Mouse (Mus musculus) brain, embryonic 14.5 days (tissue): ENCODE results near the gene Hectd4.

ENCODE experiments used
- CTCF ChIP-seq: fragments of 200-500 bp; IDR thresholded peaks from 2 replicates; pipeline ENCODE4 v1.5.1; 2012; ENCODE audit warnings: inconsistent platforms, mild to moderate bottlenecking, moderate library complexity, borderline replicate concordance; ENCODE audit not compliant: insufficient read depth, insufficient read length; ENCODE audit errors: extremely low read depth
- POLR2A ChIP-seq: fragments of 200-500 bp; IDR thresholded peaks from 2 replicates; pipeline ENCODE4 v1.6.1; 2012; ENCODE audit warnings: mild to moderate bottlenecking, inconsistent platforms, borderline replicate concordance; ENCODE audit not compliant: poor library complexity, insufficient read depth, insufficient read length, severe bottlenecking; ENCODE audit errors: extremely low read depth

DNA sequence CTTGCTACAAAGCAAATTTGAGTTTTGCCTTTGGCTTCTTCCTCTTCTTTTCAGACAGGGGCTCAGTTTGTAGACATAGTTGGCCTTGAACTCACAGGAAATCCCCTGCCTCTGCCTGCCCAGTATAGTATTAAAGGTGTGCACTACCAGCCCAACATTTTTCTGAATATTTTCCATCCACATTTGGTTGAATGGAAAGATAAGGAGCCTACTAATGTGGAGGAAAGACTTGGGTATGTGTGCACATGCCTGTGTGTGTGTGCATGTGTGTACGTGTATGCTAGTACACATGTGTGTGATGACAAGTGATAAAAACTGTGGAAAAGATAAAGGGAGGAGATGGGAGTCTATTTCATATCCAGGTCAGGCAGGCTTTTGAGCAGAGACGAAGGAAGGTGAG is 5.8 kb downstream of the Hectd4 start:
- no peak for TF ChIP-seq POLR2A
- no peak for TF ChIP-seq CTCF
